Mouse (Mus musculus): Measurements from ENCODE around the gene Lmf1.

- TF ChIP-seq TCF12 (IDR thresholded peaks at IDR 0.05; ENCODE audit: insufficient read depth, poor library complexity, severe bottlenecking) (no peak), USF1 (IDR thresholded peaks at IDR 0.05; ENCODE audit: low read depth) (no peak), POLR2A (IDR thresholded peaks at IDR 0.05; ENCODE audit: insufficient read length, low read depth) (no peak), MAX (IDR thresholded peaks at IDR 0.05; ENCODE audit: low read depth) (no peak), MYOD1 (IDR thresholded peaks at IDR 0.05; ENCODE audit: control insufficient read depth in 1 of 3, insufficient read length in 2 of 3, low read depth in 2 of 3) (no peak), E2F4 (IDR thresholded peaks at IDR 0.05; ENCODE audit: insufficient read depth) (no peak), REST (IDR thresholded peaks at IDR 0.05; ENCODE audit: insufficient read depth, insufficient read length) (no peak), CEBPB (IDR thresholded peaks at IDR 0.05; ENCODE audit: insufficient read depth, poor library complexity, severe bottlenecking) (no peak), MYOG (IDR thresholded peaks at IDR 0.05; ENCODE audit: control insufficient read depth in 1 of 3, insufficient read depth in 1 of 3, insufficient read length in 2 of 3, low read depth in 2 of 3) (no peak), SRF (IDR thresholded peaks at IDR 0.05; ENCODE audit: control insufficient read depth, insufficient read length, low read depth) (no peak)
Observed at GRCm38 (mm10) chr17:25547026-25547425, 31.9 kb upstream of the Lmf1 start.
